Mouse (Mus musculus) testis, adult 2 months (tissue): ENCODE results near the gene Catsperd.

Experiments used
- CTCF ChIP-seq: fragments of 200-500 bp; IDR thresholded peaks from 2 replicates; pipeline ENCODE4 v1.5.1; 2012; ENCODE audit warnings: low read depth, mild to moderate bottlenecking, inconsistent platforms, low read length, moderate library complexity; ENCODE audit not compliant: control insufficient read depth, insufficient read depth, insufficient replicate concordance
- POLR2A ChIP-seq: fragments of 200-500 bp; IDR thresholded peaks from 2 replicates; pipeline ENCODE4 v1.6.1; 2012; ENCODE audit warnings: low read depth, mild to moderate bottlenecking, inconsistent platforms, low read length, moderate library complexity; ENCODE audit not compliant: control insufficient read depth

DNA sequence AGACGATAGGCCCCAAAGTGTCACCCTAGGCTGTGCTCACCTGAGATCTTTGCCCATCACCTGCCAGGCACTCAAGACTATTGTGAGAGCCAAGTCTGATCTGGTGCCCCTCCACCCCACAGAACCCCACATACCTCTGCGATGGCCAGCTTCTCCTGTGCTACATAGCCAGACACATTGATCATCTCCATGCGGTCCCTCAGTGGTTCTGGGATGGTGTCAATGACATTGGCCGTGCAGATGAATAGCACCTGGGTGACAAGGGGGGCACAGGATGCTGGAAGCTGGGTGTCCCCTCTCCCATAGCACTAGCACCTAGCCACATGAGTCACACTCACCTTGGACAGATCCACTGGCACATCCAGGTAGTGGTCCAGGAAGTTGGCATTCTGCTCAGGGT is 12.2 kb upstream of the Catsperd start:
- TF ChIP-seq POLR2A (no peak), CTCF (no peak)
